Mouse (Mus musculus): Measurements from ENCODE around the gene Rps6ka5.
A peak's percentile ranks its signal among the peaks of the same experiment; 100 is the strongest.

The Rps6ka5 gene

GRCm38 (mm10) chr12:100724606-100725457, 2.0 kb downstream of the Rps6ka5 start:
- peak; percentile 99 to 100 for DNase-seq

- DNase-seq, result no peak
Observed at GRCm38 (mm10) chr12:100724182-100724581, 2.6 kb downstream of the Rps6ka5 start.

- DNase-seq, result no peak
Observed at GRCm38 (mm10) chr12:100720801-100721200, 6.0 kb downstream of the Rps6ka5 start.

GRCm38 (mm10) chr12:100717446-100717845, 9.3 kb downstream of the Rps6ka5 start:
- no peak for DNase-seq

- no peak for DNase-seq
Observed at GRCm38 (mm10) chr12:100716969-100717368, 9.8 kb downstream of the Rps6ka5 start.

- DNase-seq, result no peak
Observed at GRCm38 (mm10) chr12:100711819-100712218, 15.0 kb downstream of the Rps6ka5 start.

- no peak for DNase-seq
Observed at GRCm38 (mm10) chr12:100711116-100711691, 15.6 kb downstream of the Rps6ka5 start.

GRCm38 (mm10) chr12:100710432-100710831, 16.4 kb downstream of the Rps6ka5 start:
- DNase-seq, result no peak

GRCm38 (mm10) chr12:100707312-100707711, 19.5 kb downstream of the Rps6ka5 start:
- DNase-seq, result no peak

- no peak for DNase-seq
Observed at GRCm38 (mm10) chr12:100705057-100705722, 21.6 kb downstream of the Rps6ka5 start.

GRCm38 (mm10) chr12:100698019-100698418, 28.8 kb downstream of the Rps6ka5 start:
- no peak for DNase-seq

- DNase-seq, result no peak
Observed at GRCm38 (mm10) chr12:100696621-100697020, 30.2 kb downstream of the Rps6ka5 start.

- DNase-seq, result no peak
Observed at GRCm38 (mm10) chr12:100695252-100695651, 31.5 kb downstream of the Rps6ka5 start.

- DNase-seq, result no peak
Observed at GRCm38 (mm10) chr12:100692208-100692607, 34.6 kb downstream of the Rps6ka5 start.

- no peak for DNase-seq
Observed at GRCm38 (mm10) chr12:100690444-100690843, 36.3 kb downstream of the Rps6ka5 start.

- DNase-seq, result no peak
Observed at GRCm38 (mm10) chr12:100688177-100688576, 38.6 kb downstream of the Rps6ka5 start.

- DNase-seq, result no peak
Observed at GRCm38 (mm10) chr12:100687001-100687400, 39.8 kb downstream of the Rps6ka5 start.

GRCm38 (mm10) chr12:100681752-100682151, 45.0 kb downstream of the Rps6ka5 start:
- DNase-seq, result no peak

- DNase-seq, result no peak
Observed at GRCm38 (mm10) chr12:100681241-100681640, 45.5 kb downstream of the Rps6ka5 start.

GRCm38 (mm10) chr12:100680676-100681075, 46.1 kb downstream of the Rps6ka5 start:
- no peak for DNase-seq

GRCm38 (mm10) chr12:100670647-100671199, 56.1 kb downstream of the Rps6ka5 start:
- no peak for DNase-seq

GRCm38 (mm10) chr12:100665294-100665693, 61.5 kb downstream of the Rps6ka5 start:
- DNase-seq, result no peak

GRCm38 (mm10) chr12:100660076-100660475, 66.7 kb downstream of the Rps6ka5 start:
- DNase-seq, result no peak

All from kidney, postnatal 25 days (tissue).